Mouse (Mus musculus): ENCODE results near the gene Prr5.
"Not testable (repeated sequence)": the region's sequence is repeated elsewhere in the genome, so short reads cannot be mapped to it uniquely, and the experiment has no call there.

- peak; percentile 29; the same call in 1 of the 2 replicates for TF ChIP-seq CTCF (IDR thresholded peaks at IDR 0.05)
- TF ChIP-seq EP300 (IDR thresholded peaks at IDR 0.05), result not testable (repeated sequence)
These were observed 48.3 kb downstream of the Prr5 start for GRCm38 (mm10) chr15:84717570-84718270.
